Mouse (Mus musculus): ENCODE results near the gene Rufy3. TPM values are rescaled to one million over a fixed set of nuclear protein-coding genes. Genes with fewer than 3 reads are reported as not detected.

Gene Rufy3
- polyA plus RNA-seq, 1 experiment: 4.6 TPM

GRCm38 (mm10) chr5:88569541-88569940, 4.7 kb downstream of the Rufy3 start:
- TF ChIP-seq POLR2A (IDR thresholded peaks at IDR 0.05; ENCODE audit: borderline replicate concordance, extremely low read depth, low read depth, low read length) (no peak), CTCF (IDR thresholded peaks at IDR 0.05; ENCODE audit: insufficient read depth, low read length) (no peak)
- 85% methylated on average over 3 of the region's 3 CpGs for WGBS
- H3K4me3 ChIP-seq (replicated peaks; ENCODE audit: extremely low read depth, low read depth, low read length): no peak overlapping the region

GRCm38 (mm10) chr5:88574829-88575228, 10.0 kb downstream of the Rufy3 start:
- Histone ChIP-seq H3K4me1 (ENCODE audit: control insufficient read depth, insufficient read depth, low read length) (peaks cover 3% of the 10 kb centered on the region; the same call in 1 of the 2 replicates), H3K4me3 (replicated peaks; ENCODE audit: extremely low read depth, low read depth, low read length) (no peak overlapping the region)
- TF ChIP-seq CTCF (IDR thresholded peaks at IDR 0.05; ENCODE audit: insufficient read depth, low read length) (no peak), POLR2A (IDR thresholded peaks at IDR 0.05; ENCODE audit: borderline replicate concordance, extremely low read depth, low read depth, low read length) (no peak)
- DNase-seq: no peak
- WGBS: 90% methylated on average over 3 of the region's 3 CpGs

More at GRCm38 (mm10) chr5:88569541-88569940, 4.7 kb downstream of the Rufy3 start:
- no peak for DNase-seq
- H3K4me1 ChIP-seq (ENCODE audit: control insufficient read depth, insufficient read depth, low read length): peaks cover 4% of the 10 kb centered on the region

- H3K4me3 ChIP-seq (replicated peaks; ENCODE audit: extremely low read depth, low read depth, low read length): no peak overlapping the region
- peak; percentile 23 for DNase-seq
- peaks cover 3% of the 10 kb centered on the region; the same call in 1 of the 2 replicates for H3K4me1 ChIP-seq (ENCODE audit: control insufficient read depth, insufficient read depth, low read length)
- TF ChIP-seq CTCF (IDR thresholded peaks at IDR 0.05; ENCODE audit: insufficient read depth, low read length) (no peak), POLR2A (IDR thresholded peaks at IDR 0.05; ENCODE audit: borderline replicate concordance, extremely low read depth, low read depth, low read length) (no peak)
- 58% methylated on average over 3 of the region's 3 CpGs for WGBS
Measured at GRCm38 (mm10) chr5:88575506-88576338, 10.9 kb downstream of the Rufy3 start.

- TF ChIP-seq POLR2A (IDR thresholded peaks at IDR 0.05; ENCODE audit: borderline replicate concordance, extremely low read depth, low read depth, low read length) (no peak), CTCF (IDR thresholded peaks at IDR 0.05; ENCODE audit: insufficient read depth, low read length) (no peak)
- 44% methylated on average over 10 of the region's 10 CpGs for WGBS
- H3K4me3 ChIP-seq (replicated peaks; ENCODE audit: extremely low read depth, low read depth, low read length): no peak overlapping the region
- no peak for DNase-seq
- peaks cover 7% of the 10 kb centered on the region for H3K4me1 ChIP-seq (ENCODE audit: control insufficient read depth, insufficient read depth, low read length)
Measured at GRCm38 (mm10) chr5:88580681-88581080, 15.8 kb downstream of the Rufy3 start.

- no peak overlapping the region for H3K4me3 ChIP-seq (replicated peaks; ENCODE audit: extremely low read depth, low read depth, low read length)
- WGBS: 93% methylated on average over 6 of the region's 6 CpGs
- TF ChIP-seq CTCF (IDR thresholded peaks at IDR 0.05; ENCODE audit: insufficient read depth, low read length): no peak
- TF ChIP-seq POLR2A (IDR thresholded peaks at IDR 0.05; ENCODE audit: borderline replicate concordance, extremely low read depth, low read depth, low read length): no peak
- DNase-seq: no peak
- peaks cover 4% of the 10 kb centered on the region for H3K4me1 ChIP-seq (ENCODE audit: control insufficient read depth, insufficient read depth, low read length)
Measured at GRCm38 (mm10) chr5:88581343-88581742, 16.5 kb downstream of the Rufy3 start.

GRCm38 (mm10) chr5:88583271-88584031, 18.6 kb downstream of the Rufy3 start:
- Histone ChIP-seq H3K4me3 (replicated peaks; ENCODE audit: extremely low read depth, low read depth, low read length) (no peak overlapping the region), H3K4me1 (ENCODE audit: control insufficient read depth, insufficient read depth, low read length) (peaks cover 12% of the 10 kb centered on the region)
- DNase-seq: no peak
- TF ChIP-seq CTCF (IDR thresholded peaks at IDR 0.05; ENCODE audit: insufficient read depth, low read length) (no peak), POLR2A (IDR thresholded peaks at IDR 0.05; ENCODE audit: borderline replicate concordance, extremely low read depth, low read depth, low read length) (no peak)
- WGBS: 80% methylated on average over 9 of the region's 9 CpGs

- Histone ChIP-seq H3K4me1 (ENCODE audit: control insufficient read depth, insufficient read depth, low read length) (peaks cover 12% of the 10 kb centered on the region), H3K4me3 (replicated peaks; ENCODE audit: extremely low read depth, low read depth, low read length) (no peak overlapping the region)
- WGBS: 64% methylated on average over 9 of the region's 9 CpGs
- no peak for TF ChIP-seq CTCF (IDR thresholded peaks at IDR 0.05; ENCODE audit: insufficient read depth, low read length)
- TF ChIP-seq POLR2A (IDR thresholded peaks at IDR 0.05; ENCODE audit: borderline replicate concordance, extremely low read depth, low read depth, low read length): no peak
- no peak for DNase-seq
Measured at GRCm38 (mm10) chr5:88584061-88584460, 19.2 kb downstream of the Rufy3 start.

- WGBS: 79% methylated on average over 7 of the region's 7 CpGs
- DNase-seq: no peak
- Histone ChIP-seq H3K4me1 (ENCODE audit: control insufficient read depth, insufficient read depth, low read length) (peaks cover 12% of the 10 kb centered on the region), H3K4me3 (replicated peaks; ENCODE audit: extremely low read depth, low read depth, low read length) (no peak overlapping the region)
- TF ChIP-seq POLR2A (IDR thresholded peaks at IDR 0.05; ENCODE audit: borderline replicate concordance, extremely low read depth, low read depth, low read length) (no peak), CTCF (IDR thresholded peaks at IDR 0.05; ENCODE audit: insufficient read depth, low read length) (no peak)
Measured at GRCm38 (mm10) chr5:88586407-88587174, 21.8 kb downstream of the Rufy3 start.

All from lung, adult 2 months (tissue).